Mouse (Mus musculus): ENCODE measurements at regions not wholly inside any gene's neighbourhood (a gene's known extent, or its start where the extent isn't known, plus 50 kb on each side); places are given as distances from the start of the nearest gene placed in this dataset.
A peak's percentile ranks its signal among the peaks of the same experiment; 100 is the strongest.

GRCm38 (mm10) chr2:57909706-57910105, 88.0 kb upstream of the Galnt5 start:
- DNase-seq, result peak; percentile 45 to 46

- no peak for DNase-seq
These were observed 81.2 kb upstream of the Galnt5 start for GRCm38 (mm10) chr2:57916375-57917023.

DNA sequence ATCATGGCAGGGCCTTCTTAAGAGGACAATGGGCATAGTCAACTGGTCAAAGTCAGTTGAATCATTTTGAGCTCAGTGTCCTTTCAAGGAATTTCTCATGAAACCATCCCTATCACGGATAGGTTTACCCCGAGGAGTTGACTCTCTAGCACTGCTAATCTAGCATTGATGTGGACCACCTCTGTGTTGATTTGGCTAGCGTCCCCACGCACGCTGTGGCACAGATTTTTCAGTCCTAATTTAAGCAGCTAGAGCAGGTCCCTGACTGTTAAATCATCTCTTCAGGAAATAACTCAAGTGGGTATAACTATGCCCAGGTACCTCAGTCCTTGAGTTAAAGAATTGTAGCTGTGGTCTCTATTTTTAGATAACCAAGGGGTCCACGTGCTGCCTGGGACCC, 80.0 kb upstream of the Galnt5 start:
- DNase-seq, result no peak

DNA sequence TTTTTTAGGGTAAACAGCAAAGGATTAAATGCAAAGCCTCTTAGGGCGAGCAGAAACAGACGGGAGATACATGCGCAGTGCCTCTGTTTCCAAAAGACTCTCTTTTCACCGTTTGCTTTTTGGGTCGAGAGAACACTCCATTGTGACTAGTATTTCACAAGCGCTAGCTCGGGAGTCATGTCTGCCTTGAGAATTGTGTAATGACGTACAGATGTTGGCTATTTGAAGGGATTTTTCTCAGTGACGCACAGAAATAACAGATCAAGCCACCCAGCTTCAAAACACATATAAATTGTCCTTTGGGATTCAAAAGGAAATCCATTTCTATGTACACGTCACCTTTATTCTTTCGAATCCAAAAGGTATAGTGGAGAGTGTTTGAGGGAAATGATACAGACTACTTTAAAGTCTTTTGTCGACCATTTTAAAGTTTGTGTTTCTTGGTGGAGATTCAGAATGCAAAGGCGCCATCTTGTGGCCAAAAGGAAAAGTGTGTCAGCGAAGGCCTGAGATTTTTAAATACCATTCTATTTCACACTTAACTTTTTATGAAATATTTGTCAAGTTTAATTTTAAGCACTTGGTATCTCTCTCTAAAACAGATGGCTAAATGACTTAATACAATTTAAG, 78.5 kb upstream of the Galnt5 start:
- peak in 1 of 2 experiments; percentile 44 for DNase-seq

DNA sequence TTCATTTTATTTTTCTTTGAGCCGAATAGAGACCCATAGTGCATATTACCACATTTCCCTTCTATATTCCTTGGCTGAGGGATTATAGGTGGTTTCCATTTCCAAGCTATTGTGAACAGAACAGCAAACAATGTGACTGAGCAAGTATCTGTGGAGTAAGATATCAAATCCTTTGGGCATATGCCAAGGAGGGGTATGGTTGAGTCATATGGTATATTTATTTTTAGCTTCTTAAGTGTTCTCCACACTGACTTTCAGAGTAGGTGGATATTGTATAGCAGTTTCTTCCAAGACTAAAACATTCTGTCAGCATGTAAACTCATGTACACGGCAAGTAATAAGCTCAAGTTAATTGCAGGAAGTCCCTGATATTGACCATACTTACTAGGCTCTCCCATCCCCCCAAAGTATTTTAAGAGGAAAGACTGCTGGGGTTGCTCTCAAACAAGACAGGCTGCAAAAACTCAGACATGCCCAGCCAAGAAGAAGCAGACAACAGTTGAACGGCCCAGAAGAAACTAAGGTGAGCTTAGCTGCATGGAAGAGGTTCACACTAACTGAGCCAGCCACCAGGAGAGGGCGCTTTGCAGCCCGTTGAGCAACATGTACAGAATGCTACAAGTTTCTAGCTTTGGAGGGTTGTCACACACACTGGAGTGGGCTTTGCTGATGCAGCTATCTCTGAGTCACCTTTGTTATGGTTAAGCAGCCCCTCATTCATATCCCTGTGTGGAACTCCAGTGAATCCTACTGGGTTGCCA, 63.4 kb upstream of the Galnt5 start:
- no peak for DNase-seq

Measured in layer of hippocampus, postnatal 36 days (tissue).